Mouse (Mus musculus) neural tube, embryonic 13.5 days (tissue): ENCODE data around the gene Sdc4. TPM values are rescaled to one million over a fixed set of nuclear protein-coding genes. Genes with fewer than 3 reads are reported as not detected.

Experiments
- ATAC-seq: fragments of 200-750 bp; cut with Nextera tagmentation; 2 replicates; pipeline ENCODE4 v1.8.0; 2017; ENCODE audit warnings: low read depth, mild to moderate bottlenecking, moderate TSS enrichment, moderate library complexity
- H3K27ac ChIP-seq: fragments of 300-500 bp; sonication (generic); replicated peaks from 2 replicates; pipeline ENCODE4 v1.5.1; 2015; ENCODE audit warnings: moderate library complexity, mild to moderate bottlenecking, inconsistent platforms
- H3K27me3 ChIP-seq: fragments of 300-500 bp; sonication (generic); 2 replicates; pipeline ENCODE4 v1.6.1; 2015; ENCODE audit warnings: mild to moderate bottlenecking, inconsistent platforms
- H3K36me3 ChIP-seq: fragments of 300-500 bp; sonication (generic); 2 replicates; pipeline ENCODE4 v1.6.1; 2015; ENCODE audit warnings: mild to moderate bottlenecking, inconsistent platforms
- H3K4me1 ChIP-seq: fragments of 300-500 bp; sonication (generic); replicated peaks from 2 replicates; pipeline ENCODE4 v1.6.1; 2015; ENCODE audit warnings: inconsistent platforms
- H3K4me2 ChIP-seq: fragments of 300-500 bp; sonication (generic); 2 replicates; pipeline ENCODE4 v1.6.1; 2015; ENCODE audit warnings: inconsistent platforms, mild to moderate bottlenecking, moderate library complexity
- H3K4me3 ChIP-seq: fragments of 300-500 bp; sonication (generic); 2 replicates; pipeline ENCODE4 v1.5.1; 2015; ENCODE audit warnings: mild to moderate bottlenecking, inconsistent platforms
- H3K9ac ChIP-seq: fragments of 300-500 bp; sonication (generic); 2 replicates; pipeline ENCODE4 v1.6.1; 2015; ENCODE audit warnings: moderate library complexity, mild to moderate bottlenecking, inconsistent platforms
- H3K9me3 ChIP-seq: fragments of 300-500 bp; sonication (generic); 2 replicates; pipeline ENCODE4 v1.6.1; 2016; ENCODE audit warnings: inconsistent platforms
- WGBS: fragments of 180-500 bp; shearing (Covaris S2); methylation state at CpG from one replicate; pipeline ENCODE4 v1.1.7; 2015; 5-methylcytosine and 5-hydroxymethylcytosine counted together
- polyA plus RNA-seq: library from polyadenylated mRNA; unstranded; fragments of >200 nt; fragmentation: Nextera tagmentation; extraction: Ambion mirVana; gene quantifications from 2 replicates; pipeline ENCODE4 v1.2.1, GENCODE M21; 2015

Gene Sdc4
- polyA plus RNA-seq, 1 experiment from 2014 or later: 9.4 TPM

GRCm38 (mm10) chr2:164407708-164408107, 36.0 kb downstream of the Sdc4 start:
- under 1% methylated on average over 22 of the region's 22 CpGs for WGBS
- ATAC-seq: 0 out of 2 replicates have a peak, but pooled peaks have one; percentile 36
- Histone ChIP-seq H3K9me3 (no peaks in the 10 kb centered on the region), H3K4me2 (no peak overlapping the region), H3K4me1 (peaks cover 16% of the 10 kb centered on the region), H3K27me3 (peaks cover 85% of the 10 kb centered on the region), H3K9ac (no peak overlapping the region), H3K4me3 (no peak overlapping the region), H3K27ac (no peak overlapping the region), H3K36me3 (no peaks in the 10 kb centered on the region)

GRCm38 (mm10) chr2:164405519-164405918, 38.2 kb downstream of the Sdc4 start:
- no peaks in the 10 kb centered on the region for H3K36me3 ChIP-seq
- WGBS: 42% methylated on average over 5 of the region's 5 CpGs
- no peak for ATAC-seq

DNA sequence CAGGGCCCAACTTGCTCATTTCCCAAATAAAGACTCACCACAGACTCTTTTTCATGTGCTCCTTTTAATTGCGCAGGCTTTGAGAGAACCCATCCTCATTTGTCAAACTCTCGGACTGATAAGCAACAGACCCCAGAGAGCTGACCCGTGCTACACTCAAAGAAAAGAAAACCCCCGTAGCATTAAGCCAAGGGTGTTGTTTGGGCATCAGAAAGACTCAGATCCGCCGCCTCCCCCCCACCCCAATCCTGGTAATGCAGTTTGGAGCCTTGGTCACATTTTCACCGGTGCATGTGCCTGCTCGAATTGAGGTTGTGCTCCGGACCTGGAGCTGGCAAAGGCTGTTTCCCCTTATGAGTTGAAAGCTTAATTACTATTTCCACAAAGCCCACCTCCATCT, 38.6 kb downstream of the Sdc4 start, which contains the start of gene Matn4:
Gene Matn4 (minus strand): TSS at position 101 of the 400 bp plus-strand sequence.
- Histone ChIP-seq H3K36me3 (no peaks in the 10 kb centered on the region), H3K4me2 (peak within 1 kb of the TSS; percentile 59), H3K9ac (peak within 1 kb of the TSS; percentile 59), H3K4me1 (peaks cover 28% of the 10 kb centered on the region), H3K27me3 (peaks cover 99% of the 10 kb centered on the region), H3K9me3 (no peaks in the 10 kb centered on the region), H3K27ac (no peak within 1 kb of the TSS), H3K4me3 (peak within 1 kb of the TSS; percentile 33)
- no peak for ATAC-seq
- 5% methylated on average over 9 of the region's 9 CpGs for WGBS

More at GRCm38 (mm10) chr2:164405519-164405918, 38.2 kb downstream of the Sdc4 start:
- H3K27ac ChIP-seq: no peak overlapping the region
- no peak overlapping the region for H3K4me2 ChIP-seq
- no peaks in the 10 kb centered on the region for H3K9me3 ChIP-seq
- H3K9ac ChIP-seq: no peak overlapping the region
- no peak overlapping the region for H3K4me3 ChIP-seq
- peaks cover 24% of the 10 kb centered on the region for H3K4me1 ChIP-seq
- peaks cover 99% of the 10 kb centered on the region for H3K27me3 ChIP-seq

DNA sequence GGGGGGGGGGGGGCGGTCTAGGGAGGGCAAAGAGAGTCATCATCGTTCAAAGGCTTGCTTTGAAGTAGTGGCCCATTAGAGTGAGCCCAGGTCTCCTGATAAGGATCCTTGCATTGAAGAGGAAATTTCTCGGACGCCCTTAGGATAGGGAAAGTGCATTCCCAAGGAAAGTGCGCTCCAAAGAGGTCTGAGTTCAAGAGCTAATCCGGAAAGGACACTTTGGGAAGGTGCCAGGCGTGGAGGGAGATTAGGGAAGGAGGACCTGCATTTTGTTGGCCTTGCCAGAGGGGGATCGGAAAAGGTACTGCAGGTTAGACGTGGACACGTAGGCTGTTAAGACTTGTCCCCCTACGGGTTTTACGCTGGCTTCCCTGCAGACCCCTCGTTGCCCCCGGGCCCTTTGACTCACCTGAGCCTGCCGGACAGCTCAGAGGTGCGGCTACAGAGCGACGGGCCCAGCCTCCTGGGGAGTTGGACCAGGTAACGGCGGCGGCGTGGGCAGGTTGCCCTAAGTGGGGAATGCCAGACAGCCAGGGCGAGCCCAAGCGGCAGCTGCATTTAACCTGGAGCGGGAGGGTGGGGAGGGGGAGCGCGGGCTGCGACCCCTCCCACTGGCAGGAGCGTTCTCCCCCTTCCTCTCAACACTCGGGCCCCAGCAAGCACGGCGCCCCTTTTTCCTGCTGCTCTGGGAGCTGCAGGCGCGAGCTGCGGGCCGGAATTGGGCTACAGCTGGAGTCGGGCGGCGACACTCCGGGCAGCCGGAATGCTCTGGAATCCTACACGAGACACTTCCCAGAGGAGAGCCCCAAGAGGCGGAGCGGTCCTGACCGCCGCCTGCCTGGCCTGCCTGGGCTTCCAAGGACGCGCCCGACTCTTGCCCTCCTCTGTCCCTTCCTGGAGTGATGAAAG, 39.4 kb downstream of the Sdc4 start:
- Histone ChIP-seq H3K9me3 (no peaks in the 10 kb centered on the region), H3K4me1 (peaks cover 28% of the 10 kb centered on the region), H3K36me3 (no peaks in the 10 kb centered on the region), H3K27me3 (peaks cover 99% of the 10 kb centered on the region), H3K4me3 (peak overlapping the region; percentile 33), H3K9ac (peak overlapping the region; percentile 59), H3K27ac (no peak overlapping the region), H3K4me2 (peak overlapping the region; percentile 59)
- ATAC-seq: no peak
- WGBS: 1% methylated on average over 49 of the region's 49 CpGs

- 9% methylated on average over 14 of the region's 14 CpGs for WGBS
- no peak for ATAC-seq
- peaks cover 99% of the 10 kb centered on the region for H3K27me3 ChIP-seq
- peak overlapping the region; percentile 33; the same call in 1 of the 2 replicates for H3K4me3 ChIP-seq
- no peaks in the 10 kb centered on the region for H3K9me3 ChIP-seq
- peaks cover 28% of the 10 kb centered on the region for H3K4me1 ChIP-seq
- peak overlapping the region; percentile 25 for H3K4me2 ChIP-seq
- no peak overlapping the region for H3K9ac ChIP-seq
- H3K36me3 ChIP-seq: no peaks in the 10 kb centered on the region
- H3K27ac ChIP-seq: no peak overlapping the region
These were observed 40.1 kb downstream of the Sdc4 start for GRCm38 (mm10) chr2:164403396-164404081.

GRCm38 (mm10) chr2:164402906-164403305, 40.8 kb downstream of the Sdc4 start, which contains the start of gene Rbpjl:
Gene Rbpjl (plus strand): TSS chr2:164403141.
- Histone ChIP-seq H3K27me3 (peaks cover 92% of the 10 kb centered on the region), H3K4me2 (peak within 1 kb of the TSS; percentile 59), H3K36me3 (no peaks in the 10 kb centered on the region), H3K9ac (0 out of 2 replicates have a peak within 1 kb of the TSS, but pooled peaks have one; percentile 27), H3K27ac (no peak within 1 kb of the TSS), H3K4me3 (peak within 1 kb of the TSS; percentile 33), H3K9me3 (no peaks in the 10 kb centered on the region), H3K4me1 (peaks cover 28% of the 10 kb centered on the region)
- ATAC-seq: no peak
- WGBS: 2% methylated on average over 17 of the region's 17 CpGs

- H3K27me3 ChIP-seq: peaks cover 50% of the 10 kb centered on the region
- no peak overlapping the region for H3K27ac ChIP-seq
- H3K9me3 ChIP-seq: no peaks in the 10 kb centered on the region
- no peak for ATAC-seq
- no peak overlapping the region for H3K4me3 ChIP-seq
- H3K36me3 ChIP-seq: no peaks in the 10 kb centered on the region
- H3K4me2 ChIP-seq: no peak overlapping the region
- 71% methylated on average over 12 of the region's 12 CpGs for WGBS
- H3K9ac ChIP-seq: no peak overlapping the region
- peaks cover 12% of the 10 kb centered on the region; the same call in 1 of the 2 replicates for H3K4me1 ChIP-seq
These were observed 46.8 kb downstream of the Sdc4 start for GRCm38 (mm10) chr2:164396911-164397310.

DNA sequence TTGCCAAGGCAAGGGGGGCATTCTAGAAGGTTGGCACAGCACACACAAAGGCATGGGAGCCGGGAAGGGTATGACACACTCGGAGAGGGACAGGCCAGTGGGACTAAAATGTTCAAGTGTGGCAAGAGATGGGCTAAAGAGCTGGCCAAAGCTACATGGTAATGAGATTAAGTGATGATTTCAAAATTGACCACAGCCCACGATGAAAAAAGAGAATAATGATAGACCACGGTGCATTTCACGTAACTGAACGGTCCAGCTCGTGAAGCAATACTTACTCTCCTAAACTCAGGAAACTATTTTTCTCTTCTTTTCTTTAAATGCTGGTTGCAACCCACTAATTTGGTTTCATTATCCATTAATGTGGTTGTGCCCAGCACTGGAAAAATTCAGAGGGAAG, 47.6 kb downstream of the Sdc4 start:
- Histone ChIP-seq H3K9me3 (no peaks in the 10 kb centered on the region), H3K27ac (no peak overlapping the region), H3K36me3 (no peaks in the 10 kb centered on the region), H3K4me3 (no peak overlapping the region), H3K9ac (no peak overlapping the region), H3K27me3 (peaks cover 45% of the 10 kb centered on the region), H3K4me1 (peaks cover 10% of the 10 kb centered on the region; the same call in 1 of the 2 replicates), H3K4me2 (no peak overlapping the region)
- ATAC-seq: no peak
- WGBS: 92% methylated on average over 7 of the region's 7 CpGs

- H3K4me1 ChIP-seq: peaks cover 18% of the 10 kb centered on the region
- H3K27ac ChIP-seq: no peak overlapping the region
- no peak overlapping the region for H3K4me3 ChIP-seq
- ATAC-seq: no peak
- WGBS: 79% methylated on average over 29 of the region's 29 CpGs
- no peaks in the 10 kb centered on the region for H3K36me3 ChIP-seq
- H3K9me3 ChIP-seq: no peaks in the 10 kb centered on the region
- peaks cover 42% of the 10 kb centered on the region for H3K27me3 ChIP-seq
- H3K9ac ChIP-seq: no peak overlapping the region
- no peak overlapping the region for H3K4me2 ChIP-seq
These were observed 50.6 kb downstream of the Sdc4 start for GRCm38 (mm10) chr2:164393126-164393525.

DNA sequence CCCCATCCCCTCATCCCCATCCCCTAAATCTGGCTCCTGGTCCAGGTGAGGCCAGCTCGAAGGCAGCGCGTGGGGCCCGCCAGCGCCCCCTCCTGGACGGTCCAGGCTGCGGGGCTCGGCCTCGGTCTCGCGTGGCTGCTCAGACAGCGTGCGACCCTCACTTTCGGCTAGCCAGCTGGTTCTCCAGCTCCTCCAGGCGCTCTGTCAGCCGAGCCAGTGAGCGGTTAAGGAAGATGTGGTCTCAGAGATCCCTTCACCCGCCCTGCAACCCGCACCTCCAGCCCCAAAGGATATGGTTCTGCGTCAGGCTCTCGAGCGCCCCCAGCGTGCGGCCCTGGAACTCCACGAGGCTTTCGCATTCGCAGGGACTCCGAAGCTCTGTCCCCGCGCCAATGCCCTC, 54.2 kb downstream of the Sdc4 start:
- peak overlapping the region; percentile 69 for H3K4me2 ChIP-seq
- H3K27me3 ChIP-seq: peaks cover 54% of the 10 kb centered on the region
- peak overlapping the region; percentile 47 for H3K4me3 ChIP-seq
- under 1% methylated on average over 30 of the region's 30 CpGs for WGBS
- no peaks in the 10 kb centered on the region for H3K36me3 ChIP-seq
- H3K27ac ChIP-seq: peak overlapping the region; percentile 70
- ATAC-seq: peak; percentile 71
- peaks cover 37% of the 10 kb centered on the region for H3K4me1 ChIP-seq
- no peaks in the 10 kb centered on the region for H3K9me3 ChIP-seq
- peak overlapping the region; percentile 69 for H3K9ac ChIP-seq

GRCm38 (mm10) chr2:164389020-164389419, 54.7 kb downstream of the Sdc4 start, which contains the start of gene Slpi:
Gene Slpi (minus strand): TSS chr2:164389095.
- Histone ChIP-seq H3K9me3 (no peaks in the 10 kb centered on the region), H3K4me2 (peak within 1 kb of the TSS; percentile 69), H3K4me1 (peaks cover 40% of the 10 kb centered on the region), H3K4me3 (peak within 1 kb of the TSS; percentile 47), H3K27me3 (peaks cover 50% of the 10 kb centered on the region), H3K27ac (peak within 1 kb of the TSS; percentile 70), H3K36me3 (no peaks in the 10 kb centered on the region), H3K9ac (peak within 1 kb of the TSS; percentile 69)
- under 1% methylated on average over 17 of the region's 17 CpGs for WGBS
- peak; percentile 68 for ATAC-seq

- no peak for ATAC-seq
- Histone ChIP-seq H3K27ac (no peak overlapping the region), H3K9ac (no peak overlapping the region), H3K4me3 (no peak overlapping the region), H3K36me3 (no peaks in the 10 kb centered on the region), H3K4me1 (peaks cover 43% of the 10 kb centered on the region), H3K9me3 (no peaks in the 10 kb centered on the region), H3K4me2 (no peak overlapping the region), H3K27me3 (peaks cover 45% of the 10 kb centered on the region)
- 19% methylated on average over 8 of the region's 8 CpGs for whole genome bisulfite sequencing
These were observed 56.7 kb downstream of the Sdc4 start for GRCm38 (mm10) chr2:164386953-164387352.
